Mouse (Mus musculus) adrenal gland, adult 8-10 months (tissue): ENCODE measurements around the gene C87977. TPM values are rescaled to one million over a fixed set of nuclear protein-coding genes. Genes with fewer than 3 reads are reported as not detected.
"Not testable (repeated sequence)": the region's sequence is repeated elsewhere in the genome, so short reads cannot be mapped to it uniquely, and the experiment has no call there.

Source experiments
- DNase-seq: peaks from one replicate; pipeline ENCODE4 v3.0.0; 2022
- total RNA-seq, 4 experiments: library from RNA; stranded (reverse); gene quantifications; 2 replicates each; pipeline ENCODE4 v1.2.4; 2022

Gene C87977
- not detected for total RNA-seq

DNA sequence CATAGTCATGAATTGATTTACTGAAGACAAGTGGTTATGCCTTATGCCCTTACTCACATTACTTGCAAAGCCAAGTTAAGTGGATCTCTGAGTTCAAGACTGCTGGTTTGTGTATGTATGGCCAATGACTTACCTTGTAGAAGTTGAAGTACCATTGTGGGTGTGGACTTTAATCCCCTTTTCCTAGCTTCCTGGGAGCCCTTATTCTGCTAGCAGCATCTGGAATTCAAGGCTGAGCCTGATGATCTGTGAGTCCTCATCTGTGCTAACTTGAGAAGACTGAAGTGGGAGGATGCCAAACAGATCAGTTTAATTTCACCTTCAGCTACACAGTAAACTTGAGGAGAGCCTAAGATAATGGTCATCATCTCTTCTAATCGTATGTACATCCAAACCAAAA is at the start of gene C87977:
Gene C87977, minus strand, starts transcription at position 101 of the 400 bp plus-strand sequence.
- DNase-seq: not testable (repeated sequence)

DNA sequence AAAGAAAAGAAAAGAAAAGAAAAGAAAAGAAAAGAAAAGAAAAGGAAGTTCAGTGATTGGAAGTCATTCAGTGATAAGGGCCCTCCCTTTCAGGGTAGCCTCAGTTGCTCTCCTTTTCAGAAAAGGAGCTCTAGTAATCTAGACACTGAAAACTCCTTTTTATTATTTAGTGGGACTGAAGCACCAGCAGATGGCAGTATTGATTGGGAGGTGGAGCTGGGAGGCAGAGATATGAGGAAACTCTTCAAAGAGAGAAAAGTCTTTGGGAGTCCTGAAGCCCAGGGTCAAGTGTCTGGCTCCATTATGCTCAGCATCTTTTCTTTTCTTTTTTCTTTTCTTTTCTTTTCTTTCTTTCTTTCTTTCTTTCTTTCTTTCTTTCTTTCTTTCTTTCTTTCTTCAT is 41.6 kb upstream of the C87977 start:
- DNase-seq: not testable (repeated sequence)

DNA sequence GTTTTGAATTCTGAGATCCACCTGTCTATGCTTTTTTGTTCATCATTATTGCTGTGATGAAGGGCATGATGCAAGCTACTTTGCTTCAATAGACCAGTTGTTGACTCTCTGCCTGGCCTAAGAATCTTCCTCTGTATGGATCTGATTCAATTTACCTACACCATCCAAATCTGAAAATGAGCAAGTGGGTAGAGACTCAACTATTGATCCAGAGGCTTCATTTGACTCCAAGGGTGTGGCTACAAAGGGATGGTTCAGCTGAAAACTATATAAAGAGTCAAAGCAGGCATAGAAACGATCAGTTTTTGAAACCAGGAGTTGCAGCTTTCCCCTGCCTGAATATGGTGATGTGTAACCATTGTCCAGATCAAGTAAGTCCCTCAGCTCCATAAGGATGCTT is 22.7 kb downstream of the C87977 start, which contains the start of gene Oog2:
Gene Oog2, plus strand, starts transcription at position 301 of the 400 bp plus-strand sequence.
- DNase-seq: no peak

DNA sequence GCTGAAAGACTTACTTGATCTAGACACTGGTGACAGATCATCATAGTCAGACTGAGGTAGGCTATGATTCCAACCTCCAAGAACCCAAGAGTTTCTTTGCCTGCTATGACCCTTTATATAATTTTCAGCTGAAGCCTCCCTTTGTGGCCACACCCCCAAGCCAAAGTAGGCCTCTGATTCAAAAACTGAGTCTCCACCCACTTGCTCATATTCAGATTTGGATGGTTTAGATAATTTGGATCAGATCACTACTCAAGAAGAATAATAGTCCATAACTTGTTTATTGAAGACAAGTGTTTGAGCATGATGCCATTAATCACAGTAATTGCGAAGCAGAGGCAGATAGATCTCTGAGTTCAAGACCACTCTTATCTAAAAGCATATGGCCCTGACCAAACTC is 50.6 kb downstream of the C87977 start, which contains the start of gene Oog3:
Gene Oog3, minus strand, starts transcription at position 101 of the 400 bp plus-strand sequence.
- no peak for DNase-seq

Other genes starting within 250 kb of the C87977 start
- gene Gm13101, start 246.4 kb downstream of the C87977 start, total RNA-seq: not detected
- not detected for gene Pramef17, start 218.9 kb downstream of the C87977 start, total RNA-seq
- not detected for gene Pramel4, start 154.2 kb downstream of the C87977 start, total RNA-seq
- not detected for gene Gm13102, start 106.8 kb downstream of the C87977 start, total RNA-seq
- gene Oog3, start 50.7 kb downstream of the C87977 start, total RNA-seq: not detected
- not detected for gene Oog2, start 22.6 kb downstream of the C87977 start, total RNA-seq
- gene Pramel5, start 67.2 kb upstream of the C87977 start, total RNA-seq: not detected
- gene Gm13128, start 116.9 kb upstream of the C87977 start, total RNA-seq: not detected
- gene Gm13119, start 144.6 kb upstream of the C87977 start, total RNA-seq: not detected
- gene Pramef20, start 164.6 kb upstream of the C87977 start, total RNA-seq: not detected
- not detected for gene Pramef12, start 195.1 kb upstream of the C87977 start, total RNA-seq
- gene 1700012P22Rik, start 225.5 kb upstream of the C87977 start, total RNA-seq: not detected
- gene Gm9944, start 240.0 kb upstream of the C87977 start, total RNA-seq: not detected